Mouse (Mus musculus) midbrain, embryonic 14.5 days (tissue): ENCODE results near the gene Rprd2. TPM values are rescaled to one million over a fixed set of nuclear protein-coding genes. Genes with fewer than 3 reads are reported as not detected.

ENCODE experiments used
- ATAC-seq: fragments of 200-750 bp; cut with Nextera tagmentation; 2 replicates; pipeline ENCODE4 v1.8.0; 2017; ENCODE audit warnings: moderate number of reproducible peaks, moderate library complexity; ENCODE audit not compliant: low FRiP score, low TSS enrichment
- DNase-seq: peaks from one replicate; pipeline ENCODE4 v3.0.0-alpha.2; 2015
- H3K27ac ChIP-seq: fragments of 300-500 bp; sonication (generic); replicated peaks from 2 replicates; pipeline ENCODE4 v1.5.1; 2014; ENCODE audit warnings: mild to moderate bottlenecking, low read depth, low read length, moderate library complexity
- H3K27me3 ChIP-seq: fragments of 300-500 bp; sonication (generic); 2 replicates; pipeline ENCODE4 v1.6.1; 2014; ENCODE audit warnings: low read length, control low read depth, mixed read lengths; ENCODE audit not compliant: control insufficient read depth, insufficient read depth
- H3K36me3 ChIP-seq: fragments of 300-500 bp; sonication (generic); 2 replicates; pipeline ENCODE4 v1.6.1; 2014; ENCODE audit warnings: low read length, control low read depth; ENCODE audit not compliant: control insufficient read depth, insufficient read depth
- H3K4me1 ChIP-seq: fragments of 300-500 bp; sonication (generic); 2 replicates; pipeline ENCODE4 v1.6.1; 2014; ENCODE audit warnings: mild to moderate bottlenecking, antibody characterized with exemption, low read length, control low read depth; ENCODE audit not compliant: control insufficient read depth, insufficient read depth
- H3K4me2 ChIP-seq: fragments of 300-500 bp; sonication (generic); 2 replicates; pipeline ENCODE4 v1.6.1; 2014; ENCODE audit warnings: mild to moderate bottlenecking, low read length, moderate library complexity
- H3K4me3 ChIP-seq: fragments of 300-500 bp; sonication (generic); replicated peaks from 2 replicates; pipeline ENCODE4 v1.5.1; 2014; ENCODE audit warnings: low read depth, low read length
- H3K9ac ChIP-seq: fragments of 300-500 bp; sonication (generic); replicated peaks from 2 replicates; pipeline ENCODE4 v1.6.1; 2014; ENCODE audit warnings: mild to moderate bottlenecking, low read length, moderate library complexity
- H3K9me3 ChIP-seq: fragments of 300-500 bp; sonication (generic); 2 replicates; pipeline ENCODE4 v1.6.1; 2016; ENCODE audit warnings: low read length, control low read depth, mixed read lengths; ENCODE audit not compliant: control insufficient read depth
- WGBS: fragments of 180-500 bp; shearing (Covaris S2); extraction: QIAGEN DNeasy Blood & Tissue Kit; methylation state at CpG from one replicate; pipeline ENCODE4 v1.1.7; 2014; 5-methylcytosine and 5-hydroxymethylcytosine counted together
- polyA plus RNA-seq: library from polyadenylated mRNA; unstranded; fragments of >200 nt; fragmentation: Nextera tagmentation; extraction: Ambion mirVana; gene quantifications from 2 replicates; pipeline ENCODE4 v1.2.1, GENCODE M21; 2014

Gene Rprd2
- 21.7 and 22.3 TPM in 2 replicates for polyA plus RNA-seq

GRCm38 (mm10) chr3:95818571-95819288 lies at the start of gene Rprd2:
Rprd2 (minus strand) TSS chr3:95818863.
- Histone ChIP-seq H3K4me3 (peak within 1 kb of the TSS; percentile 74), H3K4me2 (peak within 1 kb of the TSS; percentile 67), H3K27ac (peak within 1 kb of the TSS; percentile 100), H3K27me3 (no peaks in the 10 kb centered on the region), H3K9me3 (no peaks in the 10 kb centered on the region), H3K4me1 (peaks cover 21% of the 10 kb centered on the region), H3K9ac (peak within 1 kb of the TSS; percentile 97), H3K36me3 (no peaks in the 10 kb centered on the region)
- WGBS, result under 1% methylated on average over 60 of the region's 60 CpGs
- ATAC-seq (peak; percentile 67), DNase-seq (peak; percentile 84)

- DNase-seq (no peak), ATAC-seq (no peak)
- Histone ChIP-seq H3K4me2 (no peak overlapping the region), H3K4me3 (no peak overlapping the region), H3K27me3 (no peaks in the 10 kb centered on the region), H3K4me1 (peaks cover 11% of the 10 kb centered on the region), H3K9me3 (no peaks in the 10 kb centered on the region), H3K27ac (no peak overlapping the region), H3K36me3 (peaks cover 48% of the 10 kb centered on the region), H3K9ac (no peak overlapping the region)
- WGBS, result 94% methylated on average over 2 of the region's 2 CpGs
Observed at GRCm38 (mm10) chr3:95867408-95867807, 48.7 kb upstream of the Rprd2 start.

DNA sequence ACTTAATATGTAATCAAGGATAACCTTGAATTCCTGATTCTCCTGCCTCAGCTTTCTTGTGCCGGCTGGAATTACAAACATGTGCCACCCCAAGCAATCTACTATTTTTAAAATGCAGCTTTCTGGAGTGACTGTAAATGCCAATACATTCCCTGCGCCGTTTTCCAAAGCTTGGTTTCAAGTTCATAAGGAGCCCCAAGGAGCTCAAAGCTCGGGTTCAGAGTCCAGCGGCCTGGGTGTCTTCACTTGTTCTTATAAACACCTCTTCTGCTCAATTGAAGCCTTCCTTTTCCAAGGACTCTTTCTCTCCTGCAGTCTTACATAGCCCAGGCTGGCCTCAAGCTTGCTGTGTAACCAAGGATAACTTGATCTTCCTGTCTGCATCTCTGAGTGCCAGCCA lies 47.4 kb upstream of the Rprd2 start:
- ATAC-seq (no peak), DNase-seq (no peak)
- Histone ChIP-seq H3K9me3 (no peaks in the 10 kb centered on the region), H3K9ac (no peak overlapping the region), H3K27me3 (no peaks in the 10 kb centered on the region), H3K4me1 (peaks cover 6% of the 10 kb centered on the region; the same call in 1 of the 2 replicates), H3K27ac (no peak overlapping the region), H3K36me3 (peaks cover 48% of the 10 kb centered on the region), H3K4me3 (no peak overlapping the region), H3K4me2 (no peak overlapping the region)
- WGBS, result 95% methylated on average over 5 of the region's 5 CpGs

GRCm38 (mm10) chr3:95865571-95865970 lies 46.9 kb upstream of the Rprd2 start:
- WGBS, result 95% methylated on average over 20 of the region's 20 CpGs
- no peak overlapping the region for H3K4me2 ChIP-seq
- H3K27ac ChIP-seq, result no peak overlapping the region
- H3K27me3 ChIP-seq, result no peaks in the 10 kb centered on the region
- H3K4me1 ChIP-seq, result peaks cover 2% of the 10 kb centered on the region; the same call in 1 of the 2 replicates
- H3K36me3 ChIP-seq, result peaks cover 48% of the 10 kb centered on the region
- no peak overlapping the region for H3K9ac ChIP-seq
- no peaks in the 10 kb centered on the region for H3K9me3 ChIP-seq
- DNase-seq, result no peak
- no peak for ATAC-seq
- H3K4me3 ChIP-seq, result no peak overlapping the region

- Histone ChIP-seq H3K36me3 (peaks cover 48% of the 10 kb centered on the region), H3K27me3 (no peaks in the 10 kb centered on the region), H3K27ac (no peak overlapping the region), H3K4me2 (no peak overlapping the region), H3K4me1 (no peaks in the 10 kb centered on the region), H3K9ac (no peak overlapping the region), H3K9me3 (no peaks in the 10 kb centered on the region), H3K4me3 (no peak overlapping the region)
- WGBS, result 93% methylated on average over 5 of the region's 5 CpGs
- DNase-seq, result no peak
- ATAC-seq, result no peak
Observed at GRCm38 (mm10) chr3:95865050-95865449, 46.4 kb upstream of the Rprd2 start.

GRCm38 (mm10) chr3:95863578-95863977 lies 44.9 kb upstream of the Rprd2 start:
- no peak for DNase-seq
- Histone ChIP-seq H3K4me2 (no peak overlapping the region), H3K36me3 (peaks cover 41% of the 10 kb centered on the region), H3K4me1 (no peaks in the 10 kb centered on the region), H3K9me3 (no peaks in the 10 kb centered on the region), H3K4me3 (no peak overlapping the region), H3K27ac (no peak overlapping the region), H3K9ac (no peak overlapping the region), H3K27me3 (no peaks in the 10 kb centered on the region)
- whole genome bisulfite sequencing, result 83% methylated on average over 7 of the region's 7 CpGs
- no peak for ATAC-seq

GRCm38 (mm10) chr3:95861796-95862195 lies 43.1 kb upstream of the Rprd2 start:
- no peak overlapping the region for H3K4me2 ChIP-seq
- H3K4me3 ChIP-seq, result no peak overlapping the region
- no peak overlapping the region for H3K9ac ChIP-seq
- DNase-seq (peak; percentile 87), ATAC-seq (no peak; the same call in 1 of the 2 replicates)
- H3K27me3 ChIP-seq, result no peaks in the 10 kb centered on the region
- no peaks in the 10 kb centered on the region for H3K9me3 ChIP-seq
- 30% methylated on average over 2 of the region's 2 CpGs for WGBS
- no peaks in the 10 kb centered on the region for H3K4me1 ChIP-seq
- no peak overlapping the region for H3K27ac ChIP-seq
- peaks cover 26% of the 10 kb centered on the region for H3K36me3 ChIP-seq

DNA sequence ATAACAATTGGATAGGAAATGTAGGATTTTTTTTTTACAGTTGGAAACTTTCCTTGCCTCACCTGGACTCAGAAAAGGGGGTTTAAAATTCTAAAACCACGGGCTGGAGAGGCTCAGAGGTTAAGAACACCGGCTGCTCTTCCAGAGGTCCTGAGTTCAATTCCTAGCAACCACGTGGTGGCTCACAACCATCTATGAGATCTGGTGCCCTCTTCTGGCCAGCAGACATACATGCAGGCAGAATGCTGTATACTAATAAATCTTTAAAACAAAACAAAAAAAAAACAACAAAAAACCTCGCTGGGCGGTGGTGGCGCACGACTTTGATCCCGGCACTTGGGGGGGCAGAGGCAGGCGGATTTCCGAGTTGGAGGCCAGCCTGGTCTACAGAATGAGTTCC lies 42.6 kb upstream of the Rprd2 start:
- H3K9me3 ChIP-seq, result no peaks in the 10 kb centered on the region
- H3K27ac ChIP-seq, result no peak overlapping the region
- H3K4me1 ChIP-seq, result 0 out of 2 replicates have a peak, but pooled peaks cover 3% of the 10 kb centered on the region
- peaks cover 22% of the 10 kb centered on the region for H3K36me3 ChIP-seq
- WGBS, result 77% methylated on average over 10 of the region's 10 CpGs
- no peaks in the 10 kb centered on the region for H3K27me3 ChIP-seq
- H3K4me3 ChIP-seq, result no peak overlapping the region
- no peak for ATAC-seq
- H3K4me2 ChIP-seq, result no peak overlapping the region
- no peak for DNase-seq
- no peak overlapping the region for H3K9ac ChIP-seq

- DNase-seq (peak; percentile 10), ATAC-seq (no peak)
- Histone ChIP-seq H3K4me2 (no peak overlapping the region), H3K9me3 (no peaks in the 10 kb centered on the region), H3K36me3 (peaks cover 18% of the 10 kb centered on the region), H3K27ac (no peak overlapping the region), H3K4me1 (0 out of 2 replicates have a peak, but pooled peaks cover 4% of the 10 kb centered on the region), H3K4me3 (no peak overlapping the region), H3K9ac (no peak overlapping the region), H3K27me3 (no peaks in the 10 kb centered on the region)
- 90% methylated on average over 3 of the region's 3 CpGs for WGBS
Observed at GRCm38 (mm10) chr3:95860323-95860722, 41.7 kb upstream of the Rprd2 start.
